Mouse (Mus musculus) heart, embryonic 14.5 days (tissue): ENCODE measurements around the gene Ablim2. TPM values are rescaled to one million over a fixed set of nuclear protein-coding genes. Genes with fewer than 3 reads are reported as not detected.

ENCODE experiments used
- ATAC-seq: fragments of 200-750 bp; cut with Nextera tagmentation; 2 replicates; pipeline ENCODE4 v1.8.0; 2017; ENCODE audit warnings: low read depth, moderate TSS enrichment; ENCODE audit not compliant: insufficient number of reproducible peaks, insufficient read depth, low FRiP score
- H3K27ac ChIP-seq, 2 experiments: fragments of 200-500 bp in 1 of 2; fragments of 300-500 bp in 1 of 2; sonication (generic) in 1 of 2; replicated peaks in 1 of 2; 2 replicates each; pipeline ENCODE4 v1.5.1; 2012 to 2014; ENCODE audit warnings: low read depth in 2 of 2, low read length in 2 of 2, control low read depth in 1 of 2, mild to moderate bottlenecking in 1 of 2, mixed read lengths in 1 of 2; ENCODE audit not compliant: control insufficient read depth in 1 of 2, insufficient read depth in 1 of 2
- H3K27me3 ChIP-seq: fragments of 300-500 bp; sonication (generic); 2 replicates; pipeline ENCODE4 v1.6.1; 2014; ENCODE audit warnings: mild to moderate bottlenecking, low read length, control low read depth; ENCODE audit not compliant: control insufficient read depth, insufficient read depth
- H3K36me3 ChIP-seq: fragments of 300-500 bp; sonication (generic); 2 replicates; pipeline ENCODE4 v1.6.1; 2014; ENCODE audit warnings: mild to moderate bottlenecking, control low read depth, low read length, mixed read lengths; ENCODE audit not compliant: control insufficient read depth, insufficient read depth
- H3K4me1 ChIP-seq, 2 experiments: fragments of 200-500 bp in 1 of 2; fragments of 300-500 bp in 1 of 2; sonication (generic) in 1 of 2; 2 replicates each; pipeline ENCODE4 v1.6.1; 2012 to 2014; ENCODE audit warnings: low read length in 2 of 2, control low read depth in 1 of 2, mixed read lengths in 1 of 2; ENCODE audit not compliant: control insufficient read depth in 2 of 2, insufficient read depth in 2 of 2
- H3K4me2 ChIP-seq: fragments of 300-500 bp; sonication (generic); 2 replicates; pipeline ENCODE4 v1.6.1; 2014; ENCODE audit warnings: mild to moderate bottlenecking, low read length
- H3K4me3 ChIP-seq, 2 experiments: fragments of 200-500 bp in 1 of 2; fragments of 300-500 bp in 1 of 2; sonication (generic) in 1 of 2; 2 replicates each; pipeline ENCODE4 v1.5.1; 2012 to 2014; ENCODE audit warnings: low read length in 2 of 2, mild to moderate bottlenecking in 2 of 2, control low read depth in 1 of 2, low read depth in 1 of 2, moderate library complexity in 1 of 2; ENCODE audit not compliant: control insufficient read depth in 1 of 2, insufficient read depth in 1 of 2
- H3K9ac ChIP-seq: fragments of 300-500 bp; sonication (generic); 2 replicates; pipeline ENCODE4 v1.6.1; 2014; ENCODE audit warnings: mild to moderate bottlenecking, low read length
- H3K9me3 ChIP-seq: fragments of 300-500 bp; sonication (generic); 2 replicates; pipeline ENCODE4 v1.6.1; 2016; ENCODE audit warnings: low read length, control low read depth; ENCODE audit not compliant: control insufficient read depth
- WGBS: fragments of 180-500 bp; shearing (Covaris S2); extraction: QIAGEN DNeasy Blood & Tissue Kit; methylation state at CpG from one replicate; pipeline ENCODE4 v1.1.7; 2014; 5-methylcytosine and 5-hydroxymethylcytosine counted together
- polyA plus RNA-seq: library from polyadenylated mRNA; unstranded; fragments of >200 nt; fragmentation: Nextera tagmentation; extraction: Ambion mirVana; gene quantifications from 2 replicates; pipeline ENCODE4 v1.2.1, GENCODE M21; 2014

Ablim2 gene
- polyA plus RNA-seq, 1 experiment from 2014 or later: 4.0 TPM

DNA sequence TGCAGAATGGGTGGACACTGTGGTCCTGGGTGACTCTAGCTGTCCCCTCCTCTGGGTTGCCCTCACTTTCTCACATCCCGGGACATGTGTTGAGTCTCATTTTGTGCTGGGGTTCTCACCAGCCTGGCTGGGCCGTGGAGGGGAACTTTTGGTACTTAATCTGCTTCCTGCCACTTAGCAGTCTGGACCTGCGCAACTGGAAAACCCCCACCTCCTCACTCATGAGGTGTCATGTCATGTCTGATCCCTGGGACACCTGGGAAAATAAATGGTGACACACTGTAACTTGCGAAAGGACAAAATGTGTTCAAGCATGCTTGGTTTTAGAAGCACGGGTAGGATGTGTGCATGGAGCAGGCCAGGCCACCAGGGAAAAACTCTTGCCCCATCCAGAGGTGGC is 127.0 kb downstream of the Ablim2 start:
- WGBS: 79% methylated on average over 5 of the region's 5 CpGs

DNA sequence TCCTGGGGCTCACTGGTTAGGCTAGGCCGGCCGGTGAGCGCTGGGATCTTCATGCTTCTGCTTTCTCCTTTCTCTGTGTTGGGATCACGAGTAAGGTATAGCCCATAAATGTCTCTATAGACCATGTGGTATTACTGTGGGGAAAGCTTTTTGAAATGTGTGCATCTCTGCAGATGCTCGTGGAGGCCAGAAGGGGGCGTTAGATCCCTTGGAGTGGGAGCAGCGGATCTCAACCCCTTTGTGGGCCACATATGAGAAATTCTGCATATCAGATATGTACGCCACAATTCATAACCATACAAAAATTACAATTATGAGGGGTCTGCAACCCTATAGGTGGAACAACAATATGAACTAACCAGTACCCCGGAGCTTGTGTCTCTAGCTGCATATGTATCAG is 131.3 kb downstream of the Ablim2 start:
- no peak overlapping the region for H3K27ac ChIP-seq
- no peaks in the 10 kb centered on the region for H3K9me3 ChIP-seq
- H3K9ac ChIP-seq: no peak overlapping the region
- ATAC-seq: no peak
- 40% methylated on average over 9 of the region's 9 CpGs for WGBS
- no peak overlapping the region for H3K4me2 ChIP-seq
- no peaks in the 10 kb centered on the region for H3K36me3 ChIP-seq
- no peak overlapping the region for H3K4me3 ChIP-seq
- peaks cover 4 to 6% of the 10 kb centered on the region in 2 experiments; a peak in 2 of 4 replicates for H3K4me1 ChIP-seq
- H3K27me3 ChIP-seq: no peaks in the 10 kb centered on the region

More for the DNA sequence above, 127.0 kb downstream of the Ablim2 start:
- Histone ChIP-seq H3K4me3 (no peak overlapping the region), H3K9me3 (no peaks in the 10 kb centered on the region), H3K27me3 (no peaks in the 10 kb centered on the region; the same call in 1 of the 2 replicates), H3K4me1 (peaks cover 4 to 7% of the 10 kb centered on the region in 2 experiments; a peak in 3 of 4 replicates), H3K36me3 (no peaks in the 10 kb centered on the region), H3K9ac (no peak overlapping the region), H3K27ac (no peak overlapping the region), H3K4me2 (no peak overlapping the region)
- no peak for ATAC-seq

DNA sequence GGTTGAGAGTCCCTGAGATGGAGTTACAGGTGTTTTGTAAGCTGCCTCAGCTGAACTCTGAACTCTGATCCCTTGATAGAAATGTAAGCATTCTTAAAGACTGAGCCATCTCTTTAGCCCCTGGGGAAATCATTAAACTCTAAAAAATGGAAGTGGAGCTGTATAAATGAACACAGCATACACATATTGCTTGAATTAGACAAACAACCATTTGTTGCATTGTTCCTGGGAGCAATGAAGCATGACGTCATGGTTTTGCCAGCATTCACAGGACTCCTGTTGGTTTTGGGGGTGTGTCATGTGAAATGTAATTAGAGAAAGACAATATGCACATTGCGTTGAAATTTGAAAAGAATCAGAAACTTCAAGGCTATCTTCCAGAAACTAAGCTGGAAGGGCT is 132.0 kb downstream of the Ablim2 start:
- Histone ChIP-seq H3K4me1 (peaks cover 4 to 6% of the 10 kb centered on the region in 2 experiments; a peak in 3 of 4 replicates), H3K36me3 (no peaks in the 10 kb centered on the region), H3K27me3 (no peaks in the 10 kb centered on the region), H3K9me3 (no peaks in the 10 kb centered on the region), H3K4me3 (no peak overlapping the region), H3K4me2 (no peak overlapping the region), H3K27ac (no peak overlapping the region), H3K9ac (no peak overlapping the region)
- WGBS: 77% methylated on average over 2 of the region's 2 CpGs
- no peak for ATAC-seq

DNA sequence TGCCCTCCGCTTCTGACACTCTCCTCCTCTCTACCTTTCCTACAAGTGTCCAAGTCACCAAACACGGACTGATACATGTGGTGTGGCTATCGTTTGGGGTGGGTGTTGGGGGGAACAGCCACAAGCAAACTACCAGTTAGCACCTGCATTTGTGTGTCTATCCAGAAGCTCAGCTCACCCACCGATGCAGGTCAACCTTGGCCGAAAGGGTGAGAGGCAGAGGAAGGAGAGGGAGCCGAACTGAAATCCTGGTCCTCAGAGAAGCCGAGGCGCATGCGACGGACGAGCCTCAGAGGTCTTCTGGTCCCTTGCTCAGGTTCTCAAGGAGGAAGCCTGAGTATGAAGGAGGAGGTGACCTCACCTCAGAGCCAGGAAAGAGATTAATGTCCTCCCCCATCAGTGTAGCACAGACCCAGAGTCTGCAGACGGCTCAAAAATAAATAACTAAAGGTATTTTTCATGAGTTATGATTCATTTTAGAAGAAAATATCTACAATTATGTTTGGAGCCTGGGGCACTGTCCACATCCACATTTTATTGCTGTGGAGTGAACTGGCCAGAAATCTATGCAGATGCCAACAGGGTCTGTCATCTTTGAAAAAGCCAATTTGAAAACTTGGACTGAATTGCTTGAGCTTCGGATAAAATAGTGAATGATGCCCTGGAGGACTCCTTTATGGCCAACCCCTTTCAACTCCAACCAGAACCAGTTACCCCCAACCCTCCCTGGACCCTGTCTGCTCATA is 133.5 kb downstream of the Ablim2 start:
- Histone ChIP-seq H3K4me3 (no peak overlapping the region), H3K9me3 (no peaks in the 10 kb centered on the region), H3K27ac (no peak overlapping the region), H3K4me2 (no peak overlapping the region), H3K4me1 (peaks cover 10 to 15% of the 10 kb centered on the region in 2 experiments), H3K36me3 (no peaks in the 10 kb centered on the region), H3K9ac (no peak overlapping the region), H3K27me3 (no peaks in the 10 kb centered on the region)
- 90% methylated on average over 13 of the region's 13 CpGs for WGBS
- ATAC-seq: no peak

DNA sequence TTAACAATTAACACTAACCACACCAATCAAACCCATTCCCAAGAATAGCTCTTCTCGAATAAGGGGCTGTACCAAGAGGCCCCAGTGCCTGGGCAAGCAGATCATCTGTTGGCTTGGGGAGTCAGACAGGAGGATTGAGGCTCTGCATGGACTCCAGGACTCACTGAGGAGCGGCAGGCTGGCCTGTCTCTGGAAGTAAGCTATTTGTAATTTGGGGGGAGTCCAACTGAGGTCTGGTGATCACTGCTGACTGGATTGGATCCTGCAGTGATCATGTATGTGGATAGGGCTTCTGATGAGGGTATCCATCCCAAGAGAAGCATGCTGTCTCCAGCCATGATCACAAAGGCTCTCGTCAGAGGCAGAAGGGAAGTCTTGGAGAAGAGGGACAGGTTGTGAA is 134.7 kb downstream of the Ablim2 start:
- Histone ChIP-seq H3K27me3 (no peaks in the 10 kb centered on the region), H3K27ac (no peak overlapping the region), H3K4me3 (no peak overlapping the region), H3K4me1 (peaks cover 19 to 26% of the 10 kb centered on the region in 2 experiments), H3K9me3 (no peaks in the 10 kb centered on the region), H3K36me3 (no peaks in the 10 kb centered on the region), H3K4me2 (no peak overlapping the region), H3K9ac (no peak overlapping the region)
- WGBS: 72% methylated on average over 3 of the region's 3 CpGs
- ATAC-seq: no peak

DNA sequence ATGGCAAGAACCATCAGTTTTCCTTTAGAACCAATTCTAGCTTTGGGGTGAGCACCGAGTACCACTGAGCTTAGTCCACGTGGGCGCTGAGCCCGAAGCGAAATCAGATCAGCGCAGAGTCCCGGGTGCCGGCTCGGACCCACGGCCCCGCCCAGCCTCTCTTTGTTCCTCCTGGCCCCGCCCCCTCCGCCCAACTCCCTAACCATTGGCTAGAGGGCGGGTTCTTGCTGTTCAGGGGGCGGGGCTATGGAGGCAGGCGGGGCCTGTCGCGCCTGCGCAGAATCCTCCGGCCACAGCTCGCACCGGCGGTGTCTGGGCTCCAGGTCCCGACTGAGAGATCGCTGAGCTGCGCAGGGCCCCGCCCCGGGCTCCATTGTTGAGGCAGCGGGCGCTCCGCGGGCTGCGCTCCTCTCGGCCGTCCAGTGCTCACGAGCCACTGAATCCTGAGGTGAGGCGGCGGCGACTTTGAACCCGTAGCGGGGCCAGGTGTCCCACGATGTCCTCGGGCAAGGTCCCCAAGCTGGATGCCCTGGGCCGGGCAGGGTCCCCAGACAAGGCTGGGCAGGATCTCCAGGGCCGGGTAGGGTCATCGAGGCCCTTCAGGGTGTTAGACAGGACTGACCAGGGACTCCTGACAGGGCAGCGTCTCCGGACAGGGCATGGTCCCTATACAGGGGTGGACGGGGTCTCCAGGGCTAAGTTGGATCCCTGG is 135.6 kb downstream of the Ablim2 start, which contains the start of gene Afap1:
Gene Afap1, plus strand, starts transcription at position 227 of the 712 bp plus-strand sequence.
- peak; percentile 92 for ATAC-seq
- Histone ChIP-seq H3K9ac (peak within 1 kb of the TSS; percentile 97), H3K4me3 (peak within 1 kb of the TSS; percentile 68 to 77), H3K27ac (peak within 1 kb of the TSS; percentile 78 to 85), H3K4me1 (peaks cover 23 to 32% of the 10 kb centered on the region in 2 experiments), H3K4me2 (peak within 1 kb of the TSS; percentile 88), H3K9me3 (no peaks in the 10 kb centered on the region), H3K27me3 (no peaks in the 10 kb centered on the region), H3K36me3 (no peaks in the 10 kb centered on the region)
- WGBS: under 1% methylated on average over 49 of the region's 49 CpGs

DNA sequence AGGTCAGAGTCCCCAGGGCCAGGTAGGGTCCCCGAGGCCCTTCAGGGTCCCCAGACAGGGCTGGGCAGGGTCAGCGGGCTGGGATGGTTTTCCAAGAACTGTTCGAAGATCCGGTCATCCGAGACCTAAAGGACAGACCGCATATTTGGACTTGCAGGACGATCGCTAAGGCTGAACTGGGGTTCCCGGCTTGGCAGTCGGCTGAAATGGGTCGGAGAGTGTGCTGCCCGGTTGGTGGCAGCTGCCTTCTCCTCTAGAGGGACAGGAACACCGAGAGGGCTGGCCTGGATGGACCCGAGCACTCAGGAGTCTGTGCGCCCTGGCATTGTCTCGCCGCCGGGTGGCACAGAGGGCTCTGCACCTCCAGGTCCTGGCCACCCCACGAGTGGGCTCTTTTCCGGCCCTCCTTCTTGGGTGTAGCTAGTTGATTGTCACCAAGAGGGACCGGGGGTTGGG is 136.2 kb downstream of the Ablim2 start:
- ATAC-seq: peak; percentile 61; the same call in 1 of the 2 replicates
- WGBS: 0% methylated on average over 21 of the region's 21 CpGs
- Histone ChIP-seq H3K4me2 (peak overlapping the region; percentile 88), H3K27ac (peak overlapping the region; percentile 78 to 85), H3K36me3 (no peaks in the 10 kb centered on the region), H3K9me3 (no peaks in the 10 kb centered on the region), H3K27me3 (no peaks in the 10 kb centered on the region), H3K4me1 (peaks cover 23 to 33% of the 10 kb centered on the region in 2 experiments), H3K9ac (peak overlapping the region; percentile 97), H3K4me3 (peak overlapping the region; percentile 68 to 77)
